Mouse (Mus musculus): ENCODE results near the gene Cfp. TPM values are rescaled to one million over a fixed set of nuclear protein-coding genes. Genes with fewer than 3 reads are reported as not detected.

Gene Cfp
- polyA plus RNA-seq (2014; fragmentation: Nextera tagmentation; extraction: Ambion mirVana), result 2.5 and 4.3 TPM in 2 replicates

- no peak within 1 kb of the TSS for H3K4me2 ChIP-seq (ENCODE audit: low read length)
- WGBS, result 59% methylated on average over 1 of the region's 1 CpGs
- no peak within 1 kb of the TSS for H3K9ac ChIP-seq (ENCODE audit: low read length)
- peaks cover 30% of the 10 kb centered on the region for H3K36me3 ChIP-seq (ENCODE audit: control insufficient read depth, insufficient read depth, low read length)
- no peaks in the 10 kb centered on the region for H3K9me3 ChIP-seq (ENCODE audit: control insufficient read depth, low read length)
- no peak within 1 kb of the TSS for H3K27ac ChIP-seq (replicated peaks in 1 of 2; ENCODE audit: control insufficient read depth in 1 of 2, insufficient read depth in 1 of 2, low read depth in 2 of 2, low read length in 2 of 2)
- ATAC-seq (ENCODE audit: insufficient number of reproducible peaks, insufficient read depth, low FRiP score, low read depth), result no peak
- no peak within 1 kb of the TSS for H3K4me3 ChIP-seq (ENCODE audit: control insufficient read depth in 1 of 2, insufficient read depth in 1 of 2, low read depth in 1 of 2, low read length in 2 of 2)
- H3K4me1 ChIP-seq (ENCODE audit: control insufficient read depth in 2 of 2, insufficient read depth in 2 of 2, low read length in 2 of 2), result no peaks in the 10 kb centered on the region
- H3K27me3 ChIP-seq (ENCODE audit: control insufficient read depth, insufficient read depth, low read length), result no peaks in the 10 kb centered on the region
Observed at GRCm38 (mm10) chrX:20931364-20931763, at the start of gene Cfp. Gene Cfp (minus strand): TSS chrX:20931555.

- 40% methylated on average over 1 of the region's 1 CpGs for WGBS
- H3K27ac ChIP-seq (replicated peaks in 1 of 2; ENCODE audit: control insufficient read depth in 1 of 2, insufficient read depth in 1 of 2, low read depth in 2 of 2, low read length in 2 of 2), result no peak overlapping the region
- no peaks in the 10 kb centered on the region for H3K27me3 ChIP-seq (ENCODE audit: control insufficient read depth, insufficient read depth, low read length)
- H3K9me3 ChIP-seq (ENCODE audit: control insufficient read depth, low read length), result no peaks in the 10 kb centered on the region
- H3K4me2 ChIP-seq (ENCODE audit: low read length), result no peak overlapping the region
- no peak overlapping the region for H3K9ac ChIP-seq (ENCODE audit: low read length)
- no peak overlapping the region for H3K4me3 ChIP-seq (ENCODE audit: control insufficient read depth in 1 of 2, insufficient read depth in 1 of 2, low read depth in 1 of 2, low read length in 2 of 2)
- no peak for ATAC-seq (ENCODE audit: insufficient number of reproducible peaks, insufficient read depth, low FRiP score, low read depth)
- no peaks in the 10 kb centered on the region for H3K4me1 ChIP-seq (ENCODE audit: control insufficient read depth in 2 of 2, insufficient read depth in 2 of 2, low read length in 2 of 2)
- H3K36me3 ChIP-seq (ENCODE audit: control insufficient read depth, insufficient read depth, low read length), result 0 out of 2 replicates have a peak, but pooled peaks cover under 1% of the 10 kb centered on the region
Observed at GRCm38 (mm10) chrX:20980901-20981300, 49.5 kb upstream of the Cfp start.

- Histone ChIP-seq H3K4me1 (ENCODE audit: control insufficient read depth in 2 of 2, insufficient read depth in 2 of 2, low read length in 2 of 2) (no peaks in the 10 kb centered on the region), H3K4me3 (ENCODE audit: control insufficient read depth in 1 of 2, insufficient read depth in 1 of 2, low read depth in 1 of 2, low read length in 2 of 2) (peak within 1 kb of the TSS; percentile 51 to 76), H3K4me2 (ENCODE audit: low read length) (peak within 1 kb of the TSS; percentile 65), H3K9me3 (ENCODE audit: control insufficient read depth, low read length) (no peaks in the 10 kb centered on the region), H3K9ac (ENCODE audit: low read length) (peak within 1 kb of the TSS; percentile 69), H3K27me3 (ENCODE audit: control insufficient read depth, insufficient read depth, low read length) (no peaks in the 10 kb centered on the region), H3K36me3 (ENCODE audit: control insufficient read depth, insufficient read depth, low read length) (peaks cover 8% of the 10 kb centered on the region; the same call in 1 of the 2 replicates), H3K27ac (replicated peaks in 1 of 2; ENCODE audit: control insufficient read depth in 1 of 2, insufficient read depth in 1 of 2, low read depth in 2 of 2, low read length in 2 of 2) (peak within 1 kb of the TSS; percentile 86 to 87)
- peak; percentile 94 for ATAC-seq (ENCODE audit: insufficient number of reproducible peaks, insufficient read depth, low FRiP score, low read depth)
- 19% methylated on average over 57 of the region's 57 CpGs for WGBS
Observed at GRCm38 (mm10) chrX:20961477-20962378, 30.4 kb upstream of the Cfp start, which contains the start of gene Uxt. Gene Uxt (minus strand): TSS chrX:20962017.

GRCm38 (mm10) chrX:20950191-20950880 lies 19.0 kb upstream of the Cfp start, which contains the start of gene Elk1:
Gene Elk1 (minus strand): TSS chrX:20950608.
- no peaks in the 10 kb centered on the region for H3K36me3 ChIP-seq (ENCODE audit: control insufficient read depth, insufficient read depth, low read length)
- no peaks in the 10 kb centered on the region for H3K27me3 ChIP-seq (ENCODE audit: control insufficient read depth, insufficient read depth, low read length)
- H3K27ac ChIP-seq (replicated peaks in 1 of 2; ENCODE audit: control insufficient read depth in 1 of 2, insufficient read depth in 1 of 2, low read depth in 2 of 2, low read length in 2 of 2), result peak within 1 kb of the TSS; percentile 12 to 66; a peak in 3 of 4 replicates
- H3K9ac ChIP-seq (ENCODE audit: low read length), result peak within 1 kb of the TSS; percentile 78
- 16% methylated on average over 28 of the region's 30 CpGs for WGBS
- peak within 1 kb of the TSS; percentile 64 for H3K4me2 ChIP-seq (ENCODE audit: low read length)
- peak within 1 kb of the TSS; percentile 61 to 72 for H3K4me3 ChIP-seq (ENCODE audit: control insufficient read depth in 1 of 2, insufficient read depth in 1 of 2, low read depth in 1 of 2, low read length in 2 of 2)
- ATAC-seq (ENCODE audit: insufficient number of reproducible peaks, insufficient read depth, low FRiP score, low read depth), result peak; percentile 94
- H3K9me3 ChIP-seq (ENCODE audit: control insufficient read depth, low read length), result no peaks in the 10 kb centered on the region
- 0 out of 4 replicates have a peak, but pooled peaks cover 0 to 3% of the 10 kb centered on the region in 2 experiments for H3K4me1 ChIP-seq (ENCODE audit: control insufficient read depth in 2 of 2, insufficient read depth in 2 of 2, low read length in 2 of 2)

- Histone ChIP-seq H3K4me2 (ENCODE audit: low read length) (no peak overlapping the region), H3K9me3 (ENCODE audit: control insufficient read depth, low read length) (no peaks in the 10 kb centered on the region), H3K27me3 (ENCODE audit: control insufficient read depth, insufficient read depth, low read length) (no peaks in the 10 kb centered on the region), H3K36me3 (ENCODE audit: control insufficient read depth, insufficient read depth, low read length) (peaks cover 6% of the 10 kb centered on the region), H3K9ac (ENCODE audit: low read length) (no peak overlapping the region), H3K27ac (replicated peaks in 1 of 2; ENCODE audit: control insufficient read depth in 1 of 2, insufficient read depth in 1 of 2, low read depth in 2 of 2, low read length in 2 of 2) (no peak overlapping the region), H3K4me1 (ENCODE audit: control insufficient read depth in 2 of 2, insufficient read depth in 2 of 2, low read length in 2 of 2) (0 out of 4 replicates have a peak, but pooled peaks cover 0 to 3% of the 10 kb centered on the region in 2 experiments), H3K4me3 (ENCODE audit: control insufficient read depth in 1 of 2, insufficient read depth in 1 of 2, low read depth in 1 of 2, low read length in 2 of 2) (no peak overlapping the region)
- WGBS, result 14% methylated on average over 4 of the region's 4 CpGs
- ATAC-seq (ENCODE audit: insufficient number of reproducible peaks, insufficient read depth, low FRiP score, low read depth), result no peak
Observed at GRCm38 (mm10) chrX:20946055-20946454, 14.7 kb upstream of the Cfp start.

GRCm38 (mm10) chrX:20931963-20932362 lies 608 bp upstream of the Cfp start:
- Histone ChIP-seq H3K27me3 (ENCODE audit: control insufficient read depth, insufficient read depth, low read length) (no peaks in the 10 kb centered on the region), H3K4me3 (ENCODE audit: control insufficient read depth in 1 of 2, insufficient read depth in 1 of 2, low read depth in 1 of 2, low read length in 2 of 2) (no peak overlapping the region), H3K4me2 (ENCODE audit: low read length) (no peak overlapping the region), H3K9me3 (ENCODE audit: control insufficient read depth, low read length) (no peaks in the 10 kb centered on the region), H3K36me3 (ENCODE audit: control insufficient read depth, insufficient read depth, low read length) (peaks cover 30% of the 10 kb centered on the region), H3K27ac (replicated peaks in 1 of 2; ENCODE audit: control insufficient read depth in 1 of 2, insufficient read depth in 1 of 2, low read depth in 2 of 2, low read length in 2 of 2) (no peak overlapping the region), H3K4me1 (ENCODE audit: control insufficient read depth in 2 of 2, insufficient read depth in 2 of 2, low read length in 2 of 2) (no peaks in the 10 kb centered on the region), H3K9ac (ENCODE audit: low read length) (no peak overlapping the region)
- WGBS, result 91% methylated on average over 1 of the region's 1 CpGs
- no peak for ATAC-seq (ENCODE audit: insufficient number of reproducible peaks, insufficient read depth, low FRiP score, low read depth)

- no peak overlapping the region for H3K4me3 ChIP-seq (ENCODE audit: control insufficient read depth in 1 of 2, insufficient read depth in 1 of 2, low read depth in 1 of 2, low read length in 2 of 2)
- H3K9ac ChIP-seq (ENCODE audit: low read length), result no peak overlapping the region
- no peak overlapping the region for H3K4me2 ChIP-seq (ENCODE audit: low read length)
- no peaks in the 10 kb centered on the region for H3K9me3 ChIP-seq (ENCODE audit: control insufficient read depth, low read length)
- 88% methylated on average over 1 of the region's 1 CpGs for WGBS
- H3K4me1 ChIP-seq (ENCODE audit: control insufficient read depth in 2 of 2, insufficient read depth in 2 of 2, low read length in 2 of 2), result no peaks in the 10 kb centered on the region
- H3K27ac ChIP-seq (replicated peaks in 1 of 2; ENCODE audit: control insufficient read depth in 1 of 2, insufficient read depth in 1 of 2, low read depth in 2 of 2, low read length in 2 of 2), result no peak overlapping the region
- ATAC-seq (ENCODE audit: insufficient number of reproducible peaks, insufficient read depth, low FRiP score, low read depth), result no peak
- H3K27me3 ChIP-seq (ENCODE audit: control insufficient read depth, insufficient read depth, low read length), result no peaks in the 10 kb centered on the region
- H3K36me3 ChIP-seq (ENCODE audit: control insufficient read depth, insufficient read depth, low read length), result peaks cover 19% of the 10 kb centered on the region
Observed at GRCm38 (mm10) chrX:20929859-20930258, 1.5 kb downstream of the Cfp start.

Measured in heart, embryonic 14.5 days (tissue).